Mouse (Mus musculus): ENCODE measurements around the gene Kcnd1. TPM values are rescaled to one million over a fixed set of nuclear protein-coding genes. Genes with fewer than 3 reads are reported as not detected.

Kcnd1 gene
- polyA plus RNA-seq (2014; fragmentation: Nextera tagmentation; extraction: Ambion mirVana) = 1.8 and 1.9 TPM in 2 replicates

DNA sequence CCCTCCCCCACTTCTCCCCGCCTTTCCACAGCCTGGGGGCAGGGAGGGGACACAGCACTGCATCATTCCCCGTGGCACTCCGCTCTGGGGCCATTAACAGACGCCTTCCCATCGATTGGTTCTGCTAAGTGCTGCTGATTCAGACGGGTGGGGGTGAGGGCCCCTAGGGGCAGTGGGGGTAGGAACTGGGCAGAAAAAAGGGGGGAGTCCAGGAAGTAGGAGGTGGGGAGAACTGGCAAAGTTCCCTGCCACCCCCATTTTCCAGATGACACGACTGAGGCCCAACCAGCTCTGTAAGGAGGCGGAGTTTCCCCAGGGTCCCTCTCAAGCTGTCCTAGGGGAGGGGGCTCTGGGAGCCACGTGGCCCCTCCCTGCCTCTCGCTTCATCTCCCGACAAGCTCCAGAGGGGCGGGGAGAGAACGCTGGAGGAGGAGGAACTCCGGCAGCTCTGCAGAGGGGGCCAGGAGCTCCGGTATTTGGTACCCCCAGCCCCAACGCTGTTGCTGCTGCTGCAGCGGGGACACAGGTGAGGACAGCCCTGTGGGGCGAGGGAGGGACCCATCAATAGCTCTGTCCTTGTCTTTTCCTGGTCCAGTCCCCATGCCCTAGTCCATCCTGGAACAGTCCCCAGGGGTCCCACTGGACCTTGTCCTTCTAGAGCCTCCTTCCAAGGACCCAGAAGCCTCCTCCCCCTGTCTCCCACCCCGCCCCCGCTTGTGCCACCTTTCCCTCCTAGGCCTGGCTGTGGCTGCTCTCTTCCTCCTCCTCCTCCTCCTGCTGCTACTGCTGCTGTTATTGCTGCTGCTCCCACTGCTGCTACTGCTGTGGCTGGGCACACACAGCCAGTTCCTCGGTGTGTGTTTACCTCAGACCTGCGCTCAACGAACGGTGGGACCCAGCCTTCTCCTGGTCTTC is at the start of gene Kcnd1:
Gene Kcnd1 (plus strand): TSS at position 425 of the 915 bp plus-strand sequence.
- H3K27me3 ChIP-seq (ENCODE audit: control insufficient read depth, insufficient read depth, low read length) = no peaks in the 10 kb centered on the region
- H3K4me3 ChIP-seq (ENCODE audit: control insufficient read depth in 1 of 2, insufficient read depth in 1 of 2, low read depth in 1 of 2, low read length in 2 of 2) = peak within 1 kb of the TSS; percentile 37 to 40
- H3K4me1 ChIP-seq (ENCODE audit: control insufficient read depth in 2 of 2, insufficient read depth in 2 of 2, low read length in 2 of 2) = peaks cover 3% of the 10 kb centered on the region in 2 experiments; a peak in 1 of 4 replicates
- H3K36me3 ChIP-seq (ENCODE audit: control insufficient read depth, insufficient read depth, low read length) = 0 out of 2 replicates have a peak, but pooled peaks cover 21% of the 10 kb centered on the region
- 12% methylated on average over 24 of the region's 24 CpGs for WGBS
- no peaks in the 10 kb centered on the region for H3K9me3 ChIP-seq (ENCODE audit: control insufficient read depth, low read length)
- peak within 1 kb of the TSS; percentile 71 for H3K4me2 ChIP-seq (ENCODE audit: low read length)
- peak within 1 kb of the TSS; percentile 45 for H3K9ac ChIP-seq (ENCODE audit: low read length)
- no peak within 1 kb of the TSS for H3K27ac ChIP-seq (replicated peaks in 1 of 2; ENCODE audit: control insufficient read depth in 1 of 2, insufficient read depth in 1 of 2, low read depth in 2 of 2, low read length in 2 of 2)
- ATAC-seq (ENCODE audit: insufficient number of reproducible peaks, insufficient read depth, low FRiP score, low read depth) = 0 out of 2 replicates have a peak, but pooled peaks have one; percentile 35

GRCm38 (mm10) chrX:7772766-7773165 is 49.3 kb upstream of the Kcnd1 start:
- H3K4me3 ChIP-seq (ENCODE audit: control insufficient read depth in 1 of 2, insufficient read depth in 1 of 2, low read depth in 1 of 2, low read length in 2 of 2) = no peak overlapping the region
- 49% methylated on average over 2 of the region's 2 CpGs for WGBS
- no peak overlapping the region for H3K9ac ChIP-seq (ENCODE audit: low read length)
- no peak for ATAC-seq (ENCODE audit: insufficient number of reproducible peaks, insufficient read depth, low FRiP score, low read depth)
- H3K36me3 ChIP-seq (ENCODE audit: control insufficient read depth, insufficient read depth, low read length) = peaks cover 58% of the 10 kb centered on the region
- no peak overlapping the region for H3K4me2 ChIP-seq (ENCODE audit: low read length)
- no peaks in the 10 kb centered on the region for H3K9me3 ChIP-seq (ENCODE audit: control insufficient read depth, low read length)
- H3K4me1 ChIP-seq (ENCODE audit: control insufficient read depth in 2 of 2, insufficient read depth in 2 of 2, low read length in 2 of 2) = no peaks in the 10 kb centered on the region
- H3K27me3 ChIP-seq (ENCODE audit: control insufficient read depth, insufficient read depth, low read length) = no peaks in the 10 kb centered on the region
- no peak overlapping the region for H3K27ac ChIP-seq (replicated peaks in 1 of 2; ENCODE audit: control insufficient read depth in 1 of 2, insufficient read depth in 1 of 2, low read depth in 2 of 2, low read length in 2 of 2)

GRCm38 (mm10) chrX:7775501-7776205 is 46.4 kb upstream of the Kcnd1 start:
- H3K4me2 ChIP-seq (ENCODE audit: low read length) = no peak overlapping the region
- no peaks in the 10 kb centered on the region for H3K4me1 ChIP-seq (ENCODE audit: control insufficient read depth in 2 of 2, insufficient read depth in 2 of 2, low read length in 2 of 2)
- H3K4me3 ChIP-seq (ENCODE audit: control insufficient read depth in 1 of 2, insufficient read depth in 1 of 2, low read depth in 1 of 2, low read length in 2 of 2) = no peak overlapping the region
- no peak overlapping the region for H3K9ac ChIP-seq (ENCODE audit: low read length)
- H3K36me3 ChIP-seq (ENCODE audit: control insufficient read depth, insufficient read depth, low read length) = peaks cover 35% of the 10 kb centered on the region
- H3K27ac ChIP-seq (replicated peaks in 1 of 2; ENCODE audit: control insufficient read depth in 1 of 2, insufficient read depth in 1 of 2, low read depth in 2 of 2, low read length in 2 of 2) = no peak overlapping the region
- H3K27me3 ChIP-seq (ENCODE audit: control insufficient read depth, insufficient read depth, low read length) = no peaks in the 10 kb centered on the region
- 66% methylated on average over 9 of the region's 9 CpGs for WGBS
- no peak for ATAC-seq (ENCODE audit: insufficient number of reproducible peaks, insufficient read depth, low FRiP score, low read depth)
- no peaks in the 10 kb centered on the region for H3K9me3 ChIP-seq (ENCODE audit: control insufficient read depth, low read length)

GRCm38 (mm10) chrX:7776329-7777082 is 45.6 kb upstream of the Kcnd1 start:
- H3K4me1 ChIP-seq (ENCODE audit: control insufficient read depth in 2 of 2, insufficient read depth in 2 of 2, low read length in 2 of 2) = no peaks in the 10 kb centered on the region
- H3K36me3 ChIP-seq (ENCODE audit: control insufficient read depth, insufficient read depth, low read length) = peaks cover 26% of the 10 kb centered on the region
- H3K4me2 ChIP-seq (ENCODE audit: low read length) = no peak overlapping the region
- no peak overlapping the region for H3K27ac ChIP-seq (replicated peaks in 1 of 2; ENCODE audit: control insufficient read depth in 1 of 2, insufficient read depth in 1 of 2, low read depth in 2 of 2, low read length in 2 of 2)
- ATAC-seq (ENCODE audit: insufficient number of reproducible peaks, insufficient read depth, low FRiP score, low read depth) = no peak
- H3K9ac ChIP-seq (ENCODE audit: low read length) = no peak overlapping the region
- H3K4me3 ChIP-seq (ENCODE audit: control insufficient read depth in 1 of 2, insufficient read depth in 1 of 2, low read depth in 1 of 2, low read length in 2 of 2) = no peak overlapping the region
- no peaks in the 10 kb centered on the region for H3K27me3 ChIP-seq (ENCODE audit: control insufficient read depth, insufficient read depth, low read length)
- H3K9me3 ChIP-seq (ENCODE audit: control insufficient read depth, low read length) = no peaks in the 10 kb centered on the region
- WGBS = 41% methylated on average over 8 of the region's 8 CpGs

DNA sequence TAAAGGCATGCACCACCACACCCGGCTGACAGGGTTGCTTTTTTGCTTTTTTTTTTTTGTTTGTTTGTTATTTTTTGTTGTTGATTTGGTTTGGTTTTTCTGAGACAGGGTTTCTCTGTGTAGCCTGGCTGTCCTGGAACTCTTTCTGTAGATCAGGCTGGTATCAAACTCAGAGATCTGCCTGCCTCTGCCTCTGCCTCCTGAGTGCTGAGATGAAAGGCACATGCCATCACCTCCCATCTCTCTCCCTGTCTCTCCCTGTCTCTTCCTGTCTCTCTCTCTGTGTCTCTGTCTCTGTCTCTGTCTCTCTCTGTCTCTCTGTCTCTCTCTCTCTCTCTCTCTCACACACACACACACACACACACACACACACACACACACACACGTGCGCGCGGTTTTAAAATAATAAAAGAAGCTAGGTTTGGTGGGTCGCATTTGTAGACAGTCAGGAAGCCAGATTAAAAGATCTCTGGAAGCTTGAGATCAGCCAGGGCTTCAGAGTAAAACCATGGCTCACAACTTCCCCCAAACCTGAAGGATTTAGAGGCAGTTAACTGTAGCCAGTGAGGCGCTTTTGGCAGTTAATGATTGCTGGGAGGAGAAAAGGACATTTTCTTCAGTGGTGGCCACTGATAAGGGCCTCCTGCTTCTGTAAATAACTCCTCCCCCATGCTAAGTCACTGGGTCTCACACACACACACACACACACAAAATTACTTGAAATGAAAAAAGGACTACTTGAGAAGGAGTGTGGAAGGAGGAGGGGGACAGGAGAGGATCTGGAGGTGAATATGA is 43.4 kb upstream of the Kcnd1 start:
- H3K27me3 ChIP-seq (ENCODE audit: control insufficient read depth, insufficient read depth, low read length) = no peaks in the 10 kb centered on the region
- peaks cover 10% of the 10 kb centered on the region for H3K36me3 ChIP-seq (ENCODE audit: control insufficient read depth, insufficient read depth, low read length)
- H3K9me3 ChIP-seq (ENCODE audit: control insufficient read depth, low read length) = no peaks in the 10 kb centered on the region
- no peak overlapping the region for H3K9ac ChIP-seq (ENCODE audit: low read length)
- no peak for ATAC-seq (ENCODE audit: insufficient number of reproducible peaks, insufficient read depth, low FRiP score, low read depth)
- H3K4me3 ChIP-seq (ENCODE audit: control insufficient read depth in 1 of 2, insufficient read depth in 1 of 2, low read depth in 1 of 2, low read length in 2 of 2) = no peak overlapping the region
- H3K4me1 ChIP-seq (ENCODE audit: control insufficient read depth in 2 of 2, insufficient read depth in 2 of 2, low read length in 2 of 2) = no peaks in the 10 kb centered on the region
- H3K27ac ChIP-seq (replicated peaks in 1 of 2; ENCODE audit: control insufficient read depth in 1 of 2, insufficient read depth in 1 of 2, low read depth in 2 of 2, low read length in 2 of 2) = no peak overlapping the region
- no peak overlapping the region for H3K4me2 ChIP-seq (ENCODE audit: low read length)
- 59% methylated on average over 7 of the region's 7 CpGs for WGBS

- Histone ChIP-seq H3K4me3 (ENCODE audit: control insufficient read depth in 1 of 2, insufficient read depth in 1 of 2, low read depth in 1 of 2, low read length in 2 of 2) (no peak overlapping the region), H3K36me3 (ENCODE audit: control insufficient read depth, insufficient read depth, low read length) (peaks cover 3% of the 10 kb centered on the region), H3K9ac (ENCODE audit: low read length) (no peak overlapping the region), H3K27me3 (ENCODE audit: control insufficient read depth, insufficient read depth, low read length) (no peaks in the 10 kb centered on the region), H3K9me3 (ENCODE audit: control insufficient read depth, low read length) (no peaks in the 10 kb centered on the region), H3K27ac (replicated peaks in 1 of 2; ENCODE audit: control insufficient read depth in 1 of 2, insufficient read depth in 1 of 2, low read depth in 2 of 2, low read length in 2 of 2) (no peak overlapping the region), H3K4me1 (ENCODE audit: control insufficient read depth in 2 of 2, insufficient read depth in 2 of 2, low read length in 2 of 2) (no peaks in the 10 kb centered on the region), H3K4me2 (ENCODE audit: low read length) (no peak overlapping the region)
- 15% methylated on average over 3 of the region's 3 CpGs for WGBS
- ATAC-seq (ENCODE audit: insufficient number of reproducible peaks, insufficient read depth, low FRiP score, low read depth) = no peak
Measured at GRCm38 (mm10) chrX:7779294-7779693, 42.8 kb upstream of the Kcnd1 start.
